Mouse (Mus musculus) brain, embryonic 14.5 days (tissue): ENCODE measurements around the gene Rps6kl1.

Source experiments
- CTCF ChIP-seq: fragments of 200-500 bp; IDR thresholded peaks from 2 replicates; pipeline ENCODE4 v1.5.1; 2012; ENCODE audit warnings: inconsistent platforms, mild to moderate bottlenecking, moderate library complexity, borderline replicate concordance; ENCODE audit not compliant: insufficient read depth, insufficient read length; ENCODE audit errors: extremely low read depth
- POLR2A ChIP-seq: fragments of 200-500 bp; IDR thresholded peaks from 2 replicates; pipeline ENCODE4 v1.6.1; 2012; ENCODE audit warnings: mild to moderate bottlenecking, inconsistent platforms, borderline replicate concordance; ENCODE audit not compliant: poor library complexity, insufficient read depth, insufficient read length, severe bottlenecking; ENCODE audit errors: extremely low read depth

DNA sequence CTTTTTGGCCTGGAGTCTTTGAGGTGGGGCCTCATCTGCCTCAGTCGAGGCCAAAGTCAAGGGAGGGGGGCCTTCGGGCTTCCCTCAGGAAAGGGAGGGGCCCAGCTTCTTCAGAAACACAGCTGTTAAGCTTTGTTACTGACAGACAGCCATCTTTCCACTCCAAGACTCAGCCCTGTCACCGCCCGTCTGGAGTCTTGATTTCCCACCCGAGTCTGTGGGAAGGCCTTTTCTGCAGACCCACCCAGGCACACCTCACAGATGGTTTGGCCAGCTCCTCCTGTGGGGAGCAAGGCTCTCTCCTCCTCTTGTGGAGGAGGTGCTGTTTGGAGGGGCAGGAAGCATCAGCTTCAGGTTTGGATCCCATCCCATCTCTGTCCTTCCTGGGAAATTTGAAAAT is 8.5 kb upstream of the Rps6kl1 start:
- no peak for TF ChIP-seq POLR2A
- TF ChIP-seq CTCF, result no peak
